8 mouse cellular contexts compared by ENCODE assay signal in the genomic region with DNA sequence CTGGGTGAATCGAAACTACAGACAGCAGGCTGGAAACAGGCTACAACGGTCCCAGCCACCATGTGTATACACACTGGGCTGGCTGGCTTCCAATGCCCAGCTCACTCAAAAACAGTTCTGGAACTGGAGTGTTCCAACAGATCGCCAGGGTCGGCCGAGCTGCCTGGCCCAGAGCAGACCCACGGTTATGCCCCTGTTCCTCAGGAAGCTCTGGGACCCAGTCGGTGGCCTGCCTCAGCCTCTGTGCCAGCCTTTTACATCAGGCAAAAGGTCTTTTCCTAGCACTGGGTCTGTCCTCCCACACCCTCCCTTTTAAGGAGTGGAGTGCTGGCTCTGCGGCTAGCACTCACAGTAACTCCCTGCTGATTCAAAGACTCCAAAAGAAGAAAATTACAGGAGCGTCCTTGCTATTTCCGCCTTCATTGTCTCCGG. TPM values are rescaled to one million over a fixed set of nuclear protein-coding genes. Genes with fewer than 3 reads are reported as not detected.
A peak's percentile ranks its signal among the peaks of the same experiment; 100 is the strongest.
DNase-seq lines count a peak whose midpoint lies in the region; ATAC-seq and TF ChIP-seq lines count a peak whose summit lies in the region.

No protein-coding gene starts in this region.

- no peak for TF ChIP-seq POLR2A in thymus, adult 2 months (IDR thresholded peaks at IDR 0.05; ENCODE audit: control insufficient read depth, extremely low read depth, insufficient read depth, low read length, poor library complexity)

- peaks cover 26% of the 10 kb centered on the region for H3K4me1 ChIP-seq in brown adipose tissue, adult 24 weeks (ENCODE audit: control insufficient read depth, insufficient read depth, insufficient read length, low read length)
- H3K4me1 ChIP-seq in intestine, embryonic 14.5 days (replicated peaks; ENCODE audit: control insufficient read depth, insufficient read depth, low read length), result peaks cover 18% of the 10 kb centered on the region
- peaks cover 31% of the 10 kb centered on the region for H3K4me1 ChIP-seq in midbrain, embryonic 16.5 days (ENCODE audit: control insufficient read depth, insufficient read depth, low read length)
- H3K4me1 ChIP-seq in thymus, adult 2 months (replicated peaks; ENCODE audit: control insufficient read depth, insufficient read depth, low read length), result no peaks in the 10 kb centered on the region

- H3K36me3 ChIP-seq in intestine, embryonic 14.5 days (ENCODE audit: control insufficient read depth, insufficient read depth, low read length), result no peaks in the 10 kb centered on the region
- no peaks in the 10 kb centered on the region for H3K36me3 ChIP-seq in midbrain, embryonic 16.5 days (ENCODE audit: control insufficient read depth, insufficient read depth, low read length)
- no peaks in the 10 kb centered on the region for H3K36me3 ChIP-seq in thymus, adult 2 months (ENCODE audit: control insufficient read depth, insufficient read depth, low read length)

- peak; percentile 80 for DNase-seq in NIH3T3 (ENCODE audit: low read depth)
- peak; percentile 60 to 65 for DNase-seq in frontal cortex, postnatal 36 days (ENCODE audit: low spot score in 2 of 2)
- DNase-seq in intestine, embryonic 14.5 days (ENCODE audit: low spot score), result peak; percentile 69
- DNase-seq in left cerebral cortex, adult 8-10 months (ENCODE audit: low spot score in 2 of 2), result peak; percentile 21 to 42
- DNase-seq in urinary bladder, adult 2 months (ENCODE audit: low spot score), result peak; percentile 58
- DNase-seq in thymus, adult 2 months, result no peak

- peak overlapping the region; percentile 36 for H3K4me3 ChIP-seq in brown adipose tissue, adult 24 weeks (ENCODE audit: insufficient read depth, low read depth, low read length)
- H3K4me3 ChIP-seq in intestine, embryonic 14.5 days (ENCODE audit: low read depth, low read length), result no peak overlapping the region
- H3K4me3 ChIP-seq in midbrain, embryonic 16.5 days (ENCODE audit: low read depth, low read length), result no peak overlapping the region
- H3K4me3 ChIP-seq in thymus, adult 2 months (ENCODE audit: control insufficient read depth, insufficient read depth, low read length), result no peak overlapping the region

- 32% methylated on average over 11 of the region's 11 CpGs for WGBS in intestine, embryonic 14.5 days
- WGBS in midbrain, embryonic 16.5 days, result 29% methylated on average over 11 of the region's 11 CpGs
- WGBS in thymus, adult 2 months, result 86% methylated on average over 11 of the region's 11 CpGs

- no peaks in the 10 kb centered on the region for H3K27me3 ChIP-seq in intestine, embryonic 14.5 days (replicated peaks; ENCODE audit: control insufficient read depth, insufficient read depth, low read length)
- H3K27me3 ChIP-seq in midbrain, embryonic 16.5 days (ENCODE audit: control insufficient read depth, insufficient read depth, low read depth, low read length), result no peaks in the 10 kb centered on the region
- no peaks in the 10 kb centered on the region for H3K27me3 ChIP-seq in thymus, adult 2 months (ENCODE audit: control insufficient read depth, insufficient read depth, low read length)

- H3K9ac ChIP-seq in intestine, embryonic 14.5 days (ENCODE audit: low read length), result 0 out of 2 replicates have a peak overlapping the region, but pooled peaks have one; percentile 5
- 0 out of 2 replicates have a peak overlapping the region, but pooled peaks have one; percentile 40 for H3K9ac ChIP-seq in midbrain, embryonic 16.5 days (ENCODE audit: low read depth, low read length)

- H3K27ac ChIP-seq in brown adipose tissue, adult 24 weeks (replicated peaks; ENCODE audit: low read depth, low read length), result peak overlapping the region; percentile 41
- peak overlapping the region; percentile 84 for H3K27ac ChIP-seq in intestine, embryonic 14.5 days (ENCODE audit: low read depth)
- peak overlapping the region; percentile 53 for H3K27ac ChIP-seq in midbrain, embryonic 16.5 days (ENCODE audit: low read length)
- no peak overlapping the region for H3K27ac ChIP-seq in thymus, adult 2 months (ENCODE audit: control insufficient read depth, insufficient read depth, low read length)

- peak overlapping the region; percentile 30 for H3K4me2 ChIP-seq in intestine, embryonic 14.5 days (ENCODE audit: low read length)
- H3K4me2 ChIP-seq in midbrain, embryonic 16.5 days (ENCODE audit: low read length), result peak overlapping the region; percentile 26

- ATAC-seq in intestine, embryonic 14.5 days (replicated peaks; ENCODE audit: low FRiP score, low TSS enrichment, low read depth), result no peak
- ATAC-seq in midbrain, embryonic 16.5 days, result peak; percentile 73

- no peaks in the 10 kb centered on the region for H3K9me3 ChIP-seq in intestine, embryonic 14.5 days (ENCODE audit: control insufficient read depth, low read length)
- H3K9me3 ChIP-seq in midbrain, embryonic 16.5 days (replicated peaks; ENCODE audit: control insufficient read depth, low read length, poor library complexity, severe bottlenecking), result no peaks in the 10 kb centered on the region

- no peak for TF ChIP-seq CTCF in thymus, adult 2 months (IDR thresholded peaks at IDR 0.05; ENCODE audit: borderline replicate concordance, control insufficient read depth, extremely low read depth, insufficient read depth, low read length, poor library complexity)

RNA-seq across cellular contexts. Expression of a gene that starts 34.3 kb away (rescaled TPM):
- 6.1 and 12.0 TPM in 2 replicates for polyA plus RNA-seq in brown adipose tissue, adult 24 weeks (2012; ENCODE audit: insufficient read depth, insufficient read length, missing spikeins)
- polyA plus RNA-seq in intestine, embryonic 14.5 days (2014; fragmentation: Nextera tagmentation; extraction: Ambion mirVana), result 105 and 119 TPM in 2 replicates
- total RNA-seq in left cerebral cortex, adult 8-10 months (2022), result 10 to 100 TPM; 50.6 to 73.1 (median 64.8) TPM
- 20.8 and 23.8 TPM in 2 replicates for polyA plus RNA-seq in midbrain, embryonic 16.5 days (2015; fragmentation: Nextera tagmentation; extraction: Ambion mirVana)
- 80.2 and 89.9 TPM in 2 replicates for polyA plus RNA-seq in urinary bladder, adult 2 months (2012; rRNA removed)
- polyA plus RNA-seq in thymus, adult 2 months (2012; rRNA removed), result 9.0 and 12.1 TPM in 2 replicates

RNA-seq across cellular contexts. Expression of a gene that starts 35.3 kb away (rescaled TPM):
- polyA plus RNA-seq in brown adipose tissue, adult 24 weeks (2012; ENCODE audit: insufficient read depth, insufficient read length, missing spikeins), result 14.9 and 21.0 TPM in 2 replicates
- 112 and 117 TPM in 2 replicates for polyA plus RNA-seq in intestine, embryonic 14.5 days (2014; fragmentation: Nextera tagmentation; extraction: Ambion mirVana)
- 10 to 100 TPM; 26.0 to 30.6 (median 27.5) TPM for total RNA-seq in left cerebral cortex, adult 8-10 months (2022)
- 43.7 and 52.4 TPM in 2 replicates for polyA plus RNA-seq in midbrain, embryonic 16.5 days (2015; fragmentation: Nextera tagmentation; extraction: Ambion mirVana)
- polyA plus RNA-seq in urinary bladder, adult 2 months (2012; rRNA removed), result 83.1 and 99.4 TPM in 2 replicates
- 10.7 and 14.0 TPM in 2 replicates for polyA plus RNA-seq in thymus, adult 2 months (2012; rRNA removed)
